Mouse (Mus musculus) limb, embryonic 15.5 days (tissue): ENCODE data around the gene F3. TPM values are rescaled to one million over a fixed set of nuclear protein-coding genes. Genes with fewer than 3 reads are reported as not detected.

Source experiments
- ATAC-seq: fragments of 200-750 bp; cut with Nextera tagmentation; 2 replicates; pipeline ENCODE4 v1.8.0; 2017; ENCODE audit warnings: low read depth, moderate TSS enrichment; ENCODE audit not compliant: insufficient number of reproducible peaks, low FRiP score, low TSS enrichment
- H3K27ac ChIP-seq: fragments of 300-500 bp; sonication (generic); 2 replicates; pipeline ENCODE4 v1.5.1; 2015; ENCODE audit warnings: moderate library complexity, mild to moderate bottlenecking, inconsistent platforms
- H3K27me3 ChIP-seq: fragments of 300-500 bp; sonication (generic); 2 replicates; pipeline ENCODE4 v1.6.1; 2015; ENCODE audit warnings: inconsistent platforms
- H3K36me3 ChIP-seq: fragments of 300-500 bp; sonication (generic); 2 replicates; pipeline ENCODE4 v1.6.1; 2015; ENCODE audit warnings: inconsistent platforms
- H3K4me1 ChIP-seq: fragments of 300-500 bp; sonication (generic); 2 replicates; pipeline ENCODE4 v1.6.1; 2015; ENCODE audit warnings: inconsistent platforms
- H3K4me2 ChIP-seq: fragments of 300-500 bp; sonication (generic); 2 replicates; pipeline ENCODE4 v1.6.1; 2015; ENCODE audit warnings: mild to moderate bottlenecking, inconsistent platforms
- H3K4me3 ChIP-seq: fragments of 300-500 bp; sonication (generic); 2 replicates; pipeline ENCODE4 v1.5.1; 2015; ENCODE audit warnings: mild to moderate bottlenecking, inconsistent platforms
- H3K9ac ChIP-seq: fragments of 300-500 bp; sonication (generic); 2 replicates; pipeline ENCODE4 v1.6.1; 2015; ENCODE audit warnings: inconsistent platforms
- H3K9me3 ChIP-seq: fragments of 300-500 bp; sonication (generic); 2 replicates; pipeline ENCODE4 v1.6.1; 2016; ENCODE audit warnings: inconsistent platforms
- WGBS: fragments of 180-500 bp; shearing (Covaris S2); methylation state at CpG from one replicate; pipeline ENCODE4 v1.1.7; 2015; 5-methylcytosine and 5-hydroxymethylcytosine counted together
- polyA plus RNA-seq: library from polyadenylated mRNA; unstranded; fragments of >200 nt; fragmentation: Nextera tagmentation; extraction: Ambion mirVana; gene quantifications from 2 replicates; pipeline ENCODE4 v1.2.1, GENCODE M21; 2015

Gene F3
- polyA plus RNA-seq, 1 experiment from 2014 or later = 46.1 TPM

GRCm38 (mm10) chr3:121710894-121711531 is 12.3 kb upstream of the F3 start:
- H3K4me2 ChIP-seq = no peak overlapping the region
- ATAC-seq = no peak
- H3K27me3 ChIP-seq = no peaks in the 10 kb centered on the region
- no peak overlapping the region for H3K27ac ChIP-seq
- no peak overlapping the region for H3K9ac ChIP-seq
- no peaks in the 10 kb centered on the region for H3K36me3 ChIP-seq
- no peak overlapping the region for H3K4me3 ChIP-seq
- no peaks in the 10 kb centered on the region for H3K9me3 ChIP-seq
- 85% methylated on average over 7 of the region's 7 CpGs for WGBS
- H3K4me1 ChIP-seq = peaks cover 20% of the 10 kb centered on the region

DNA sequence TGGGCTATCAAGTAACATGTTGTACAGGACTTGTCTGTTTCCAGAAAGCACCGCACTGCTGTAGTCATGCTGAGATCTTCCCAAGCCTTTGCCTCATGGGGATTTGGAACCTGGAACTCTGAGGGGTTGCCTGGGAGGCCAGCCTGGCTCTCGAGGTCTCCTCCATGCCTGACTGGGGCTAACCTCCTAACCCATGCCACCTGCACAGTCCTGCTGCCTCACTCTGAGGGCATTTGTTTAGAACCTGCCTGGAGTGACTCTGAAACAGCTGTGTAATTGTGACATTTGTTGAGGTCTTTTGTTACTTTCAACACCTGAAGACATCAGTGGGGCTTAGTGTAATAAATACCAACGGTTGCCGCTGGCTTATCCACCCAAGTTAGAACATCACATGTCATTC is 11.1 kb upstream of the F3 start:
- no peaks in the 10 kb centered on the region for H3K36me3 ChIP-seq
- H3K27ac ChIP-seq = no peak overlapping the region

DNA sequence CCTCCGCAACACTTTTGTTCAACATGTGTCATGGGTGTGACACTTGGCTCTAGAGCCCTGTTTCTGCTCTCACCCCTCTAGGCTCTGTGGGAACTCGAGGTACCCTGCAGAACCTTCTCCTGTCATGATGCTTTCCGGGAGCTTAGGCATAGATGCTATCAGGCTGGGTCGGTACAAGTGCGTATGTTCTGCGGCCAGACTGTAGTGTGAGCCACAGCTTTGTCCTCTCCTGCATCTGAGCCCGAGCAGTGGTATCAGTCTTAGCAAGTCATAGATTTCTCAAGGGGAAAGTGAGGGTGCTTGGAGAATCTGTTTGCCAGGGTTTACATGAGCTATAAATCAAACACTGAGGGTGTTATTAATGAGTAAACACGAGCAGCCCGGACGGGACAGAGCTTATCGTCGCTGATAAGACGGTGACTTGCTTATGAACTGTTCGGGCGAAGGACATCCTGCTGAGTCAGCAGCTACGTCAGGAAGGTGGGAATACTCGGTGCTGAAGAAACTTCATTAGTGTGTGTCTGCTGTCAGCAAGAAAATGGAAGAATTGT is 10.1 kb upstream of the F3 start:
- 54% methylated on average over 17 of the region's 17 CpGs for WGBS
- Histone ChIP-seq H3K4me2 (no peak overlapping the region), H3K9me3 (no peaks in the 10 kb centered on the region), H3K9ac (no peak overlapping the region), H3K4me1 (peaks cover 17% of the 10 kb centered on the region), H3K36me3 (no peaks in the 10 kb centered on the region), H3K4me3 (no peak overlapping the region), H3K27me3 (no peaks in the 10 kb centered on the region), H3K27ac (no peak overlapping the region)
- ATAC-seq = no peak

More for the DNA sequence above, 11.1 kb upstream of the F3 start:
- Histone ChIP-seq H3K4me2 (no peak overlapping the region), H3K27me3 (no peaks in the 10 kb centered on the region), H3K4me1 (peaks cover 17% of the 10 kb centered on the region), H3K4me3 (no peak overlapping the region), H3K9me3 (no peaks in the 10 kb centered on the region), H3K9ac (no peak overlapping the region)
- 36% methylated on average over 4 of the region's 4 CpGs for WGBS
- ATAC-seq = no peak

DNA sequence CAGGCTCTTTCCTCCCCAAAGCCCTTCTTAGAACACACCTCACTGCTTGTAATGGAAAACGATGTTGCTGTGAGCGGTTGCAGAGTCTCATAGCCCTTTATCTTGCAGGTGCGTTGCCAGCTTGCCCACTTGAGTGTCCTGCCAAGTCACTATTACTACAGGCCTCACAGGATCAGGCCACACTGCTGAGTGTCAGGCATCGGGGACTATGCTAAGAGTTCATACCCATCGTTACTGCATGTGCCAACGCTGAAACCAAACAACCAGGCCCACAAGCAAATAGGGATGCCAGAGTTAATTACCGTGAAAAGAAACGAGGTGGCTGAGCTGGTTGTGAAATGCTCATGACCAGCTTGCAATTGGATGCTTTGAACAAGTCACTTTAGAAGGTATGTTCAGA is 9.5 kb upstream of the F3 start:
- Histone ChIP-seq H3K36me3 (no peaks in the 10 kb centered on the region), H3K4me2 (no peak overlapping the region), H3K4me3 (no peak overlapping the region), H3K4me1 (peaks cover 20% of the 10 kb centered on the region), H3K9ac (no peak overlapping the region), H3K9me3 (no peaks in the 10 kb centered on the region), H3K27ac (no peak overlapping the region), H3K27me3 (no peaks in the 10 kb centered on the region)
- no peak for ATAC-seq
- 66% methylated on average over 8 of the region's 8 CpGs for WGBS

DNA sequence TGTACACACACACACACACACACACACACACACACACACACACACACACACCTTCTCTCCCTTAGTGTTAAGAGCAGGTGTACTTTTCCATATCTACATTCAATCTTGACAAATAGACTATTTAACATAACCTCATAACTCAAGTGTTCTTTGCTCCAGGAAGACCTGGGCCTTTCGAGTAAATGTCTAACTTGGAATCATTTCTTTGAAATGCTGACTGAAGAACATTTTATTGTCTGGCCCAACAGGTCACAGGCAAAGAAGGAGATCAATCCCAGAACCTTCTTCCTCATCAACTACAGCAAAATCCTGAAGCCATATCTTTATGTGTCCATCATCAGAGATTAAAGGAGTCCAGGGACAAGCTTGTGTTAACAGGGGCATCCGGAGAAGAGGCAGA is 8.9 kb upstream of the F3 start:
- no peak overlapping the region for H3K4me3 ChIP-seq
- no peak overlapping the region for H3K9ac ChIP-seq
- no peaks in the 10 kb centered on the region for H3K27me3 ChIP-seq
- ATAC-seq = no peak
- H3K4me2 ChIP-seq = no peak overlapping the region
- no peaks in the 10 kb centered on the region for H3K9me3 ChIP-seq
- H3K27ac ChIP-seq = no peak overlapping the region
- peaks cover 26% of the 10 kb centered on the region for H3K4me1 ChIP-seq
- H3K36me3 ChIP-seq = no peaks in the 10 kb centered on the region
- 83% methylated on average over 2 of the region's 2 CpGs for WGBS

DNA sequence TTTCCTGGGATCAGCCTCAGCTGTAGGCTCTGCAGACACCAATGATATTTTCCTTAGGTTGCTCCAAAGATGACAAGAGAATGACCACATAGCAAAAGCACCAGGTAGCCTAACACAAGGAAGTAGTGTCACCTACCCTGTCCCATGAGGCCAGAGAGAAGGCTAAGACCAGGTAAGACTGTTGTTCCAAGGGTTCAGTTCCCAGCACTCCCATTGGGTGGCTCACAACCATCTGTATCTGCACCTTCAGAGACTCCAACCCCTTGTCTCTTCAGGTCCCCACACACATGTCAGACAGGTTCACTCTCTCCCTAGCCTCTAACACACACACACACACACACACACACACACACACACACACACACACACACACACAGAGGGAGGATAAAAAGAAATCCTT is 8.0 kb upstream of the F3 start:
- Histone ChIP-seq H3K4me2 (no peak overlapping the region), H3K4me1 (peaks cover 26% of the 10 kb centered on the region), H3K4me3 (no peak overlapping the region), H3K9me3 (no peaks in the 10 kb centered on the region), H3K27ac (no peak overlapping the region), H3K27me3 (no peaks in the 10 kb centered on the region), H3K9ac (no peak overlapping the region), H3K36me3 (no peaks in the 10 kb centered on the region)
- no peak for ATAC-seq

DNA sequence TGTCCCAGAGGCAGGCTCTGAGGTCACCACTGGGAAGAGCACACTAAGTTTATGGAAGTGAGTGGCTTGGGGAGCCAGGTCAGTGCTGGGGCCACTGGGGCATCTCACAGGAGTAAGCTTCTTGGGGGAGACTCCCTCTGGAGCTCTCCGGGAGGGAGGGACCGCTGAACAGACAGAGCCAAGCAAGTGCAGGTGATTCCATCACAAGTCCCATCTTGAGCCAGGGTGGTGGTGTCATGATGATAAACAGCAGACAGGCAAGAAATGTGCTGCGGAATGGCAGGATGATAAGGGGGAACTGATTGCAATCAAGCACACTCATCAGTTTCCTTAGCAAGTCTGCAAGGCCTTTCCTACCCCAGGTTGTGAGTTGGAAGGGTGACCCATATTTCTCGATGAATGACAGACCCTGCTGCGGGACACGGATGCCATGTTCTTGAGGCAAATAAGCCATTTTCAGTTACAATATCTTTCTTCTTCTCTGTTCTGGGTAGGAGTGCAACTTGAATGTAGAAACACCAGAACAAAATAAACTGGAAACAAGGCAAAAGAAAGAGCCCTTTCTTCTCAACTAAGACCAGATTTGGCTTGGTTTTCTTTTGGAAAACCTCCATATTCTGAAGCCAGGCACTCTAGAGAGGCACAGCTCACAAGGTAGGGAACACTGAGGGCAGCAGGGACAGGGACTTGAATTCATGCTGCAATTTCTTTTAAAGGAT is 7.4 kb upstream of the F3 start:
- no peak for ATAC-seq
- Histone ChIP-seq H3K27me3 (no peaks in the 10 kb centered on the region), H3K36me3 (no peaks in the 10 kb centered on the region), H3K27ac (no peak overlapping the region), H3K9ac (no peak overlapping the region), H3K4me3 (no peak overlapping the region), H3K4me1 (peaks cover 26% of the 10 kb centered on the region), H3K4me2 (no peak overlapping the region), H3K9me3 (no peaks in the 10 kb centered on the region)
- 59% methylated on average over 6 of the region's 6 CpGs for WGBS

DNA sequence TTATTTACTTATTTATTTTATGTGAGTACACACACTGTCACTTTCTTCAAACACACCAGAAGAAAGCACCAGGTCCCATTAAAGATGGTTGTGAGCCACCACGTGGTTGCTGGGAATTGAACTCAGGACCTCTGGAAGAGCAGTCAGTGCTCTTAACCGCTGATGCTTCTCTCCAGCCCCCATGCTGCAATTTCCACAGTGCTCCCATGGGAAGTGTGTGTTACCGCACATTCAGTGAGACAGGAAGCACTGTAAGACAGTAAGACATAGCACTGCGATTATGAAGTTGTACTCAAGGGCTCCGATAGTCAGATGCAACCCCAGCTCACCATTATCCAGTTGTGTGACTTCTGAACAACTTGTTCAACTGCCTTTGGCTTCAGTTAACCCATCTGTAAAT is 6.9 kb upstream of the F3 start:
- Histone ChIP-seq H3K4me2 (no peak overlapping the region), H3K9ac (no peak overlapping the region), H3K27me3 (peaks cover 3% of the 10 kb centered on the region; the same call in 1 of the 2 replicates), H3K9me3 (no peaks in the 10 kb centered on the region), H3K27ac (no peak overlapping the region), H3K4me1 (peaks cover 30% of the 10 kb centered on the region), H3K4me3 (no peak overlapping the region), H3K36me3 (no peaks in the 10 kb centered on the region)
- 75% methylated on average over 5 of the region's 5 CpGs for WGBS
- no peak for ATAC-seq

DNA sequence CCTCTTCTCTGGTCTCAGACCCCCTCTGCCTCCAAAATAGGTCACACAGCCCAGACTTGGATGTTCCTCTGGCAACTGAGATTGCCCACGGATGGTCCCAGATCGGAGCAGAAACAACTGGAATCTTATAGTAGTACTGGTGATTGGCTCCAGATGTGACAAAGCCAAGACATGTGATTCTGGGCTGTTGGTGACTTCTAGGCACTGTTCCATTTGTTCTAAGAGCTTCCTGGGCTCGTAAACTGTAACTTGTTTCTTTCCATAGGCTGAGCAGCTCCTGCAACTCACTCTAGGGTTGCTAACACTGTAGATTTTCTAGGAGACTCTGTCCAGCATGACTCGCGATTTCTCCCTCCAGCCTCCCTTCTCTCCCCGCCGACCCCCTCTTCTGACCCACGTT is 4.7 kb upstream of the F3 start:
- Histone ChIP-seq H3K4me2 (no peak overlapping the region), H3K27me3 (peaks cover 10% of the 10 kb centered on the region; the same call in 1 of the 2 replicates), H3K27ac (no peak overlapping the region), H3K36me3 (no peaks in the 10 kb centered on the region), H3K9ac (no peak overlapping the region), H3K4me3 (no peak overlapping the region), H3K4me1 (peaks cover 31% of the 10 kb centered on the region), H3K9me3 (no peaks in the 10 kb centered on the region)
- WGBS = 44% methylated on average over 8 of the region's 8 CpGs
- ATAC-seq = no peak

GRCm38 (mm10) chr3:121719701-121720100 is 3.6 kb upstream of the F3 start:
- H3K9me3 ChIP-seq = no peaks in the 10 kb centered on the region
- no peak overlapping the region for H3K9ac ChIP-seq
- H3K36me3 ChIP-seq = no peaks in the 10 kb centered on the region
- H3K4me3 ChIP-seq = no peak overlapping the region
- 79% methylated on average over 3 of the region's 3 CpGs for WGBS
- H3K27ac ChIP-seq = no peak overlapping the region
- H3K4me2 ChIP-seq = no peak overlapping the region
- H3K4me1 ChIP-seq = peaks cover 38% of the 10 kb centered on the region
- peaks cover 10% of the 10 kb centered on the region; the same call in 1 of the 2 replicates for H3K27me3 ChIP-seq
- ATAC-seq = no peak

DNA sequence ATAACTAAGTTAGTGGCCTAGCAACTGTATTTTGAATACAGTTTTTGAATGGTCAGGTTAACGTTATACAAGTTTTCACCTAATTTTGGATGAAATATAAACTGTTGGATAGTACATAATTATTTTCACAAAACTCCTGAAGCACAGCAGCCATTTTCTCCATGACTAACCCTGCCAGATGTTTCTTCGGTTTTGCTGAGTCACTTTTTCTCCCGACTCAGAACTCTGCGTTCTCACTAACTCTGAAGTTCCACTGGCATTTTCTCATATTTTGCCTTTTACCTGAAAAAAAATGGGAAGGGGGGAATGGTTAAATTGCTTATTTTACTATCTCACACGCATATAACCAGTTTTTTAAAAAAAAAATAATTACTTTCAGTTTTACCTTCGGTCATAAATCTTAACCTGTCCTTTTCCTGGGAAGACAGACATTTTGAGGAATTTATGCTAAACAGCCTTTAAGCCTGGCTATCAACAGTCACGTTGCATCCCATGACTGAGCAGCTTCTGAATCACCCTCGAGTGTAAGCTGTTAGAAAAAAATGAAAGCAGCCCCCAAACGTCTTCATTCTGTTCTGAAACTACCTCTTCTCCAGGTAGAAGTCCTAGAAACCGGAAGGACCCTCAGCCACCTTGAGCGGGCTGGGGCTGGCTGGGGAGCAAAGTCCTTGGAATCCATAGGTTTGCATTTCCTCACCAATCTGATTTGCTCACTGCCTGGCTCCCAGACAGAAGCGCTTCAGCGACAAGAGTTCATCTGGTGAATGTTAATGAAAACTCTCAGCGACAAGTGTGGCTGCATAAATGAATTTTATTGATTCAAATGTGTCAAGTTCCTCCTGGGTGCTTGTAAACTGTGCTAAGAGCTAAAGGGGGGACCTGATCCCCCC is 2.3 kb upstream of the F3 start:
- 29% methylated on average over 14 of the region's 14 CpGs for whole genome bisulfite sequencing
- H3K4me3 ChIP-seq = no peak overlapping the region
- H3K36me3 ChIP-seq = no peaks in the 10 kb centered on the region
- H3K4me1 ChIP-seq = peaks cover 32% of the 10 kb centered on the region
- H3K4me2 ChIP-seq = no peak overlapping the region
- ATAC-seq = no peak
- no peak overlapping the region for H3K27ac ChIP-seq
- no peaks in the 10 kb centered on the region for H3K9me3 ChIP-seq
- H3K27me3 ChIP-seq = peaks cover 10% of the 10 kb centered on the region; the same call in 1 of the 2 replicates
- no peak overlapping the region for H3K9ac ChIP-seq

GRCm38 (mm10) chr3:121721691-121722070 is 1.7 kb upstream of the F3 start:
- Histone ChIP-seq H3K4me2 (no peak overlapping the region), H3K36me3 (no peaks in the 10 kb centered on the region), H3K9me3 (no peaks in the 10 kb centered on the region), H3K4me1 (peaks cover 30% of the 10 kb centered on the region), H3K27ac (no peak overlapping the region), H3K9ac (no peak overlapping the region), H3K4me3 (no peak overlapping the region), H3K27me3 (peaks cover 10% of the 10 kb centered on the region; the same call in 1 of the 2 replicates)
- 69% methylated on average over 7 of the region's 7 CpGs for WGBS
- ATAC-seq = no peak
